In the genomic region with DNA sequence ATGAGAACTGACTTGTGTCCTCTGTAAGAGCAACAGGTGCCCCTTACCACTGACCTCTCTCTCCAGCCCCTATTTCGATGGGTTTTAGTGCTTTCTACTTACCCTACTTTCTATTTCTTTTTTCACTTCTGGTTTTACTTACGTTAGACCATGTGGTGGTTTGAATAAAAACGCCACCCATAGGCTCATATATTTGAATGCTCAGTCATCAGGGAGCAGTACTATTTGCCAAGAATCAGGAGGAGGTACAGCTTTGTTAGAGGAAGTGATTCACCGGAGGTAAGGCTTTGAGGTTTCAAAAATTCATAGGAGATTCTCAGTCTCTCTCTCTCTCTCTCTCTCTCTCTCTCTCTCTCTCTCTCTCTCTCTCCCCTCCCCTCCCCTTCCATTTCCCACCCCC, we compare ENCODE assay signal across 13 mouse cellular contexts.
"Had no signal": no experiment of that assay in that cellular context is flagged by ENCODE, and none has a peak within 500 bp of the region (broad histone marks: within the 10 kb centered on the region; RNA-seq: fewer than 3 reads in every experiment).

No protein-coding gene starts in this region.

- ATAC-seq: midbrain, embryonic 16.5 days had no signal

- DNase-seq: kidney, adult 11 months; kidney, adult 8-10 months; kidney, postnatal 10 days; kidney, postnatal 36 days; liver, embryonic 13.5 days; lung, adult 2 months; lung, postnatal 14 days; lung, postnatal 4 days; right cerebral cortex, adult 18-20 months; right cerebral cortex, postnatal 14 days; right cerebral cortex, postnatal 4 days; thymus, postnatal 36 days had no signal
